Mouse (Mus musculus) cerebellum, adult 9-11 months (tissue): ENCODE results near the gene Nap1l1.
"Not testable (repeated sequence)": the region's sequence is repeated elsewhere in the genome, so short reads cannot be mapped to it uniquely, and the experiment has no call there.

Experiments
- DNase-seq: peaks from one replicate; pipeline ENCODE4 v3.0.0; 2022

The Nap1l1 gene

DNA sequence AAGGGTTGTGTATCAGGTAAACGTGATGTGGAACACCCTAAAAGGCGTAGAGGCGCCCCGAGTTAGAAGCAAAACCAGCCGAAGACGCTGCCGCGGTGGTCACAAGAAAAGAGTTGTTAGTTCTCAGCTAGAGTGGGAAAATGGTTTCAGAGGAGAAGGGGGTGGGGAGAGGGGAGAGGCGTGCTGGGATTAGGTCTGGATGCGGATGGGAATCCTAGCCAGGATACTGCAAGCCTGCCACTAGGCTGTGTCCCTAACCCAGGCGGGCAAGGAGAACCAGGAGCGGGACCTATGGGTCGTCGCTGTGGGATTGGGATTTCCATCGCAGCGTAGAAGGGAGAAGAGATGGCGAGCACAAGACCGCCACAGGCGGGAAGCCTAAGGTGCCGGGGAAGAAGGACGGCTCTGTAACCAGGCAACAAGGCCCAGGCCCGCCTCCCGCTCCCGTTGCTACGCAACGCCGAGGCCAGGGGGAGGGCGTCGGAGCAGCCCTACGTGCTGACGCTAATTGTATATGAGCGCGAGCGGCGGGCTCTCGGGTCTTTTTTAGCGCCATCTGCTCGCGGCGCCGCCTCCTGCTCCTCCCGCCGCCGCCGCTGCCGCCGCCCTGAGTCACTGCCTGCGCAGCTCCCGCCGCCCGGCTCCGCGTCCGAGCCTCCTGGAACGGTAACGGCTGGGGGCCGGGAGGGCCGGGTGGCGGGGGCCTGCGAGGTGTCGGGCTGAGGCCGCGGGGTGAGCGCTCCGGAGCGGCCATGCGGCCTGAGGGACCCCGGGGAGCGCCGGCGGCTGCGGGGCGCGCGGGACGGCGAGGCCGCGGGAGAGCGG lies at the start of gene Nap1l1:
Nap1l1 (plus strand) TSS at position 538 of the 825 bp plus-strand sequence.
- peak; percentile 98 for DNase-seq

GRCm38 (mm10) chr10:111426491-111426890 lies 46.5 kb upstream of the Nap1l1 start:
- DNase-seq = no peak

DNA sequence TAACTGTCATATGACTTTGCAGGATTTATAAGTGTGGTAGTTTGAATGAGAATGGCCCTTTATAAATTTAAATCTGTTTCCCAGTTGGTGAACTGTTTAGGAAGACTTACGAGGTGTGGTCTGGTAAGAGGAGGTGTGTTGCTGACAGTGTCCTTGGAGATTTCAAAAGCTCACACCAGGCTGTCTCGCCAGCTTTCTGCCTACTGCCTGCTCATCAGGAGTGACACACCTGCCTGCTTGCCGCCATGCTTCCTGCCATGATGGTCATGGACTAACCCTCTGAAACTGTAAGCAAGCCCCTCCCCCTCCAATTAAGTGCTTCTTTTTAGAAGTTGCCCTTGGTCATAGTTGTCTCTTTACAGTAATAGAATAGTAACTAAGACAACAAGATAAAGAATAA lies 39.5 kb upstream of the Nap1l1 start:
- no peak for DNase-seq

- no peak for DNase-seq
Measured at GRCm38 (mm10) chr10:111441034-111441440, 32.0 kb upstream of the Nap1l1 start.

DNA sequence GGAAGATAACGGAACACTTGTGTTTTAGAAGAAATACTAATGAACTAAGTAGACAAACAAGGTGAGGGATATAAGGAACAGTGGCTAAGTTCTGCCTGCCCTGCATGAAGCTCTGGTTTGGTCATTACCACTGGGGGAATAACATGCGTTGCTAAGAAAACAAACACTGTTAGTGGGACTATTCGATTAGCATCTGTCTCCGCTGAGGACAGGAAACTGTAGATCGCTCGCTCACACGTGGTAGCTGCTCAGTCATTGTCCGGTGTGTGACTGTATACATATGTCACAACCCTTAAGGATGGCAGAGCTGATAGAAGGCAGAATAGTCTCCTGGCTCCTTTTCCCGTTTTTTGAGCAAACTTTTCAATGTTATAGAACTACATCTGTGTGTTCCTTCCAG lies 28.8 kb upstream of the Nap1l1 start:
- no peak for DNase-seq

DNA sequence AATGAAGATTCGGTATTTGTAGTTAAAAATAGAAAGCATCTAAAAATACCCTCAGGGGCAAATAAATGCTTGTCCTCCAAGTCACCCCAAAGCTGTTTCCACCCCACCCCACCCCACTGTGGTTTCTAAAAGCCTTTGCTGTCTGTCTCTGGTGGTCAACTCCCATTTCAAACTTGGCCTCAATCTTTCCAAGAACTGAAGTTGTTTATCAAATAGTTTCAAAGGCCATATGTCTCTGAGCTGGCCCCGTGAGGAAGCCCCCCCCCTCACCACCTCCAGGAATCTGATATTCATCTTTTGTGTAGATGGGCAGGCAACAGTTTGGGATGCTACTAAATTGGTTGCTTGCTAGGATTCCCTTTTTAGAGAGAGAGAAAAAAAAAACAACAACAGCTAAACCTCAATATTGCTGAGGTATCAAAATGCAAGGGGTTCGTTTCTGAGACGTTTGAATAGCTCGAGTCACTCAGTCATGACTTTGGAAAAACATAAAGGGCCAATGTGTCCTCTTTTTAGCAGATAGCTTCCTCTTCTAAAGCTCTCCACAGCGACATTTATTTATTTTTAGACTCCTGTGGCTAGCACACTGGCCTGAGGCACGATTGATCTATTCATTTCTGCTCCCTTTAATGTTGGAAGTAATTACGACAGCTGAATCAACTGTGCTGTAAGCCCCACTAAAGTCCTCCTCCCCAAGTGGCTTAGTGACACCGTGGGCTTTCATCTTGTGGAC lies 26.9 kb upstream of the Nap1l1 start:
- no peak for DNase-seq

DNA sequence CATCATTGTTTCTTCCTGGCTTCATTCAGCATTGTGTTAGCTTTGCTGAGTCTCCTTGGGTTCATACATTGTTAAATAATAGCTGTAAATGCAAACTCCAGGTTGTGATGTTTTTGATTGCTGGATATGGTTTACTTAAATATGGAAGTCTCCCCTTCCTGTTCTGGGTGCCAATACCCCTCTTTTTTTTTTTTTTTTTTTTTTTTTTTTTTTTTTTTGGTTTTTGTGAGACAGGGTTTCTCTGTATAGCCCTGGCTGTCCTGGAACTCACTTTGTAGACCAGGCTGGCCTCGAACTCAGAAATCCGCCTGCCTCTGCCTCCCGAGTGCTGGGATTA lies 26.4 kb upstream of the Nap1l1 start:
- DNase-seq = not testable (repeated sequence)

DNA sequence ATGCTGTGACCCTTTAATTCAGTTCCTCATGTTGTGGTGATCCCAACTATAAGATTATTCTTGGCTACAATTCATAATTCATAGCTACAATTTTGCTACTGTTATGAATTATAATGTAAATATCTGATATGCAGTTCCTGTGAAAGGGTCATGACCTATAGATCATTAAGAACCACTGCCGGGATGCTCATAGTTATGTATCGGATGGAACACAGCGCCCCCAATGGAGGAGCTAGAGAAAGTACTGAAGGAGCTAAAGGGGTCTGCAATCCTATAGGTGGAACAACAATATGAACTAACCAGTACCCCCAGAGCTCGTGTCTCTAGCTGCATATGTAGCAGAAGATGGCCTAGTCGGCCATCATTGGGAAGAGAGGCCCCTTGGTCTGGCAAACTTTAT lies 23.4 kb upstream of the Nap1l1 start:
- DNase-seq = not testable (repeated sequence)

- DNase-seq = no peak
Measured at GRCm38 (mm10) chr10:111451683-111452322, 21.2 kb upstream of the Nap1l1 start.

DNA sequence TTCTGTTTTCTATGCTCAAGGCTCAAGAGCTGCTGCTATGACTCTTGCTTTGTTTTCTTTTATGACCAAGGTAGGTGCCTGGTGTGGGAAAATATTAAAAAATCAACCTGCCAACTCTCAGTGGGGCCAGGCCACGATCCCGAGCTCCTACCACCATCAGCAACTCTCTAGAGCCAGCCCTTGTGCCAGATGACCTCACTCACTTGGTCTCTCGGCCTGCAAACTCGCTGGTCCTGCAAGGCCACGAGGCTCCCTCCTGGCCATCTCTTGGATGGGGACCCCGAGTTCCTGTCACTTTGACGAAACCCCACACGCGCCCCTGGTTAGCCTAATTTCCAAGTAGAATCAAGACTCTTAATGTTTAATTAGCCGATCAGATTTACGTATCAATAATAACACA lies 20.6 kb upstream of the Nap1l1 start:
- no peak for DNase-seq

DNA sequence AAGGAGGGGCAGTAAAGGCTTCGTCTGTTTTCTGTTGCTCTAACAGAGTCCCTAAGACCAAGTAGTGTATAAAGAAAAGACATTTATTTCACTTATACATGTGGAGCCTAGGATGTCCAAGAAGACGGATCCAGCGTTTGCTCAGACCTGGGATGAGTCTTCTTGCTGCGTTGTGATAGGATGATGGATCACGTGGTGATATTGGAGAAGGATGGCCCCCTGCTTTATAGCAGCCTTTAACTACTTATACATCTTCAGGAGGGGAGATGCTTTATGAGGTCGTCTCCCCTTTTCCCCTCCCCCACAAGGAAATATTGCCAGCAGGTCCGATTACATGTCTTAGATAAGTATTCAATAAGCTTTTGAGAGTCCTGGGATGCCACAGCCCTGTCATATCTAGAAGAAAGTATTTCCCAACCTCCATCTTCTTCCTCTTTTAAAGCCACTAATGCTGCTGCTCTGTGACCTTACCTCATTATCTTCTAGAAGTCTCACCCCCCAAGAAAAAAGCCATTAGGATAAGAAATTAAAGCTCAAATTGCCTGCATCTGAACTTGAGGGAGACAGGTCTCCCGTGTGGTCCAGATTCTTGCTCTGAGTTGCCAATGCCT lies 18.2 kb upstream of the Nap1l1 start:
- no peak for DNase-seq

DNA sequence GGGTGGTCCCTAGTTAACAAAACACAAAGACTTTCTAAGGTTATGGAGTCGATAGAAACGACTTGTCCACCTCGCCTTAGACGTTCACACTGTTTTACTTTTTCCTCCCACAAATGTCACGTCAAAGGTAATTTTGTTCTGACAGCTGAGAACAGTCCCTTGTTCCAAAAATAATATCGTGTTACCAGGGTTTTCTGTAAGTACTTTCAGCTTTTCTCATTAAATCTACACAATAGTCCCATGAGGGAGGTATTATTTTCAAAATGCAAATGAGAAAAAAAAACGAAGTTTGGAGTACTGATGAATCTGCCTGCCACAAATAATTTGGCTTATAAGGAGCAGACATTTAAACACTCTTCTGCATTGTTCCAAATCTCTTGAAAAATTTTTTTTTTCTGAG lies 14.9 kb upstream of the Nap1l1 start:
- no peak for DNase-seq

GRCm38 (mm10) chr10:111459040-111459439 lies 14.0 kb upstream of the Nap1l1 start:
- no peak for DNase-seq

DNA sequence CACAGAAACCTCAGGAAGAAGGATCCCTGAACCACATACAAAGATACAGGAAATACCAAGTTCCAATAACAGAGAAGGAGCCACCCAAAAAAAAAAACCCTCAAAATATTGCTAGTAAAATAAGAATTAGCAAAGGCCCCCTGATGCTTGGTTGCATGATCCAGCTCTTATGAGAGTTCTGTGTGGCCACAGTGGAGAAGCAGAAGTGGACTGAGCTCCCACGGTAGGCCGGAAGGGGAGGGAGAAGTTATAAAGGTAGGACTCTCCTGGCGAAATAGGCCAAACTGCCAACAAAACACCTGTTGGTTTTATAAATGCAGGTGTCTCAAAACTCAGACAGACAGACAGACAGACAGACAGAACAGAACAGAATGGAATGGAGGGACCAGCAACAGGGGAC lies 13.1 kb upstream of the Nap1l1 start:
- DNase-seq = no peak

DNA sequence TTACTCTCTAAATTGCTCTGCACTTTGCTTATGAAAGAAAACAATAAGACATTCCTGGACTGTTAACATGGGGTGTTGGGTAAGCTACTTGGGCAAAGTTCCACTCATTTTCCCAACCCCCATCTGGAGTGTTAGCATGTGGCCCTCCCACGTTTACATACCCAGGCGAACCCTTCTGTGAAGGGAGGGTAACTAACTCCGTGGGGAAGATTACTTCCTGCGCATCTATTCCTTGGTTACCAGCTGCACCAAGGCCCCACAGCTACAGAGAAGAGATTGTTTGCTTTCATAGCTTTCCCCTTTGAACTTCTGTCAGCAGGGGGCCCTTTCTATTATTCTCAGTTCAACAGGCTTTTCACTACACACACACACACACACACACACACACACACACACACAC lies 12.6 kb upstream of the Nap1l1 start:
- DNase-seq = no peak

DNA sequence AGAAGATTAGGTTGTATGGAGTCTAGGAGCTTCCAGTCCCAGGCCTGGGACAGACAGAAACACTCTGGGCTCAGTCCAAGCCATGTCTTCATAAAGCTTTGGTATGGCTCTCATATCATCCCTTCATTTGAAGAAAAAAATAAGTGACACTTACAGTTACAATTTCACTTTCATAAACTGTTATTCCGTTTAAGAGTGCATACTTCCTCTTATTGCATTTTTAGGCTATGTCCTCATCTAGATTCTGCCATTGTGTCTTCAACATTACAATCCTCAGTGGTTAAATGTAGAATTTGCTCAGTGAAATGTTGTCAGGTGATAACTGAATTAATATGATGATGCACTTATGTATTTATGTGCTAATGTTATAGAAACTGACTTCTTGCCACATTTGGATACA lies 8.2 kb upstream of the Nap1l1 start:
- DNase-seq = no peak

DNA sequence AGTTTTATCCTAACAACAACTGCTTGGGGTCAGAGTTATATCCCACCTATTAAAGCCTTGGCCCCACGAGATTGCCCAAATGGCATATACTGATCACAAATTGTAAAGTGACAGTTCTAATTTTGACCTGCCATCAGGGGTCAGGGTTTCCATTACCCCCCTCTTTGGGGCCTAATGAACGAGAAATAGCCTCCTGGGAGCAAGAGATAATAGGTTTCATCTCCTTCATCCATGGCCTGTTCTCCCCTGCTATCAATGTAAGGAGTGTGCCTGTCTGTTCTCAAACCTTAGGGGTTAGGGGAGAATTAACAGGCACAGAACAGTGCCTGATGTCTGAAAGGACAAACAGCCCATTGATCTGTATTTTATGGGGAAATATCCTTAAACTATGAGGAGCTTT lies 7.6 kb upstream of the Nap1l1 start:
- DNase-seq = no peak

GRCm38 (mm10) chr10:111471166-111471565 lies 1.9 kb upstream of the Nap1l1 start:
- no peak for DNase-seq

DNA sequence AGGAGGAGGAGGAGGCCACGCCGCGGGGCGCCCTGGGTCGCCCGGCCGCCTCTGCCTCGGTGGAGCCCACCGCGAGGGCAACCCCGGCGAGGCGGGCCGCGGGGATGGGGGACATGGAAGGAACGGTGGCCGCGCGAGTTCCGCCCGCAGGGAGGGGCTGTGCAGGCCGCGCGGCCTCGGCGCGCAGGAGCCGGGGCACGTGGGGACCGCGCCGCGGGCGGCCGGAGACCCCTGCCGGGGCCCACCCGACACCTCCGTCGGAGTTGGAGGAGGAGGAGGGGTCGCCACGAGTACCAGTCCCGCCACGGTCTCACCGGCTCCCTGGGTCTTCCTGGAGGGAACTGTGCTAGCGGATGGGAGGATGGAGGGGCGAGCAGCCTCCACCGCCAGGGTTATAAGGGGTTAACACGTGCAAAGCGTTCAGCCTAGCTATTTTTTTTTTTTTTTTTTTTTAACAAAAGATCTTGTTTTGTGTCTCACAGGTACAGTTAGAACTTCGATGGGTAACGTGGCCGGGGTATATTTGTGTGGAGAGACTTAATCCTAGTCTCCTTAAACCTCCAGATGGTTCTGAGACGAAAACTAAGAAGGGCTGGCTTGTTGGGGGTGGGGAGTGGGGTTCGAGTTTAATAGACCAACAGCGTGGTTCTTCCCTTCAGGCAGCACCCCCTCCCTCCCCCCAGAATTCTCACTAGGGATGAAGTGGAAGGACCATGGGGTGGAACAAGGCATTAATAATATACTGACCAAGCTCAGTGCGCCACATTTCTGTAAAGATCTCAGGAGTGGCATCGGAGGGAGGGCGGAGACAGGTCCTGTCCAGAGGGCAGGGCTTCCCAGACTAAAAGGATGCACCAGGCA lies 718 bp downstream of the Nap1l1 start:
- peak; percentile 76 for DNase-seq

- DNase-seq = no peak
Measured at GRCm38 (mm10) chr10:111476301-111476700, 3.3 kb downstream of the Nap1l1 start.

DNA sequence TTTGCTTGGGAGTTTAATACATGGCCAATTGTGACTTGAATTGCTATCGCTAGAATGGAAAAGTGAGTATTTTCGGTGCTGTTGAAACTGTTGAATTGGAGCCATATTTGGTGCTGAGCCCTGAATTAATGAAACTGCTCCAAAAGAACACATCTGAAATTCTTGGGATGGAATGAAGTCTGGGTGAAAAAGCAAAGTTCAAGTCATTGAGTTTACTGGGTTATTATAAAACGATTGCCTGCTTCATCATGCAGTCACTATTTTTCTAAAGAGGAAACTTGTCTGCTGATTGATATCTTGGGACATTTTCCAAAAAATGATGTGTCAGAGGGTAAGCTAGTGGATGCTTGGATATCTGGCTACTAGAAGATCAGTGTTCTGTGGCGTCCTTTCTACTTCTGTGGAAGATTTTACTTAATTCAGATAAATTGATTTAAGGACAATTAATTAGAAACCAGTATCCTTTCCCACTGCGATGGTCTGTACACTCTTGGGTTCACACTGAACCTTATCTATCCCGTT lies 4.0 kb downstream of the Nap1l1 start:
- DNase-seq = no peak

- no peak for DNase-seq
Measured at GRCm38 (mm10) chr10:111479599-111479998, 6.6 kb downstream of the Nap1l1 start.
